Mouse (Mus musculus): ENCODE data around the gene Vwa3b.

- TF ChIP-seq POLR2A (IDR thresholded peaks at IDR 0.05; ENCODE audit: borderline replicate concordance, insufficient read depth, low read length) (no peak), CTCF (IDR thresholded peaks at IDR 0.05; ENCODE audit: borderline replicate concordance, insufficient read depth, low read depth, low read length) (no peak)
Observed at GRCm38 (mm10) chr1:37222002-37222401, 195.6 kb downstream of the Vwa3b start.
